Comparison of ENCODE assay signal across 29 mouse cellular contexts in the genomic region with DNA sequence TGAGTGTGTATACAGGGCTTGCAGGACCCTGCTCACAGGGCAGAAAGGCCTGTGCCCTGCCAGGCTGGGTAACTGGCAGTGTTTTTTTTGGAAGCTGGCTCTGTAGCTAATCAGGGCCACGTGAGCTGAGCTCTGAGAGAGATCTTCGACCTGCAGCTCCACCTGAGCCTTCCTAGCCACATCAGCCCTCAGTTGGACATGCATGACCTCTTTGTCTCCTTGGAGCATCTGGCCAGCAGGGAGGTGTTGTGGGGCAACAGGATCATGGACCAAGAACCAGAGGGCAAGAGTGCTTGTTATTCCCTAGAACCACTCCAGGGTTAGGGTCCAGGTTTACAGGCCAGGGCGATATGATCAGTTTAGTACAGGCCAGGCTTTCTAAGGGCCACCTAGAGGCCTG. TPM values are rescaled to one million over a fixed set of nuclear protein-coding genes. Genes with fewer than 3 reads are reported as not detected.
DNase-seq lines count a peak whose midpoint lies in the region; ATAC-seq and TF ChIP-seq lines count a peak whose summit lies in the region.
"Had no signal": no experiment of that assay in that cellular context is flagged by ENCODE, and none has a peak within 500 bp of the region (broad histone marks: within the 10 kb centered on the region; RNA-seq: fewer than 3 reads in every experiment).

No protein-coding gene starts in this region.

- DNase-seq in kidney, adult 18-20 months: peak; percentile 28
- DNase-seq in kidney, postnatal 25 days: peak; percentile 48 to 81
- no peak for DNase-seq in kidney, postnatal 14 days
- DNase-seq in liver, adult 2 months (ENCODE audit: extremely low read depth, low read depth, low spot score): peak; percentile 71
- no peak for DNase-seq in liver, embryonic 11.5 days (ENCODE audit: low spot score)
- DNase-seq: adrenal gland, postnatal 10 days; adrenal gland, postnatal 36 days; B cell, adult 2 months; cerebellum, adult 18-20 months; cerebellum, adult 9-10 months; cerebellum, postnatal 14 days; forebrain, postnatal 0 days; gastrocnemius, adult 2 months; gastrocnemius, postnatal 14 days; heart, adult 11 months; heart, postnatal 10 days; heart, postnatal 36 days had no signal

- WGBS in kidney, embryonic 15.5 days: 78% methylated on average over 3 of the region's 3 CpGs
- 64% methylated on average over 3 of the region's 3 CpGs for WGBS in liver, adult 2 months
- WGBS in liver, embryonic 11.5 days: 94% methylated on average over 3 of the region's 3 CpGs

- H3K4me2 ChIP-seq in kidney, embryonic 15.5 days: no peak overlapping the region
- H3K4me2 ChIP-seq in liver, embryonic 11.5 days: no peak overlapping the region
- H3K4me2 ChIP-seq: embryonic facial prominence, embryonic 12.5 days; embryonic facial prominence, embryonic 15.5 days; heart, embryonic 12.5 days; heart, embryonic 15.5 days; hindbrain, embryonic 13.5 days had no signal

- ATAC-seq in kidney, embryonic 15.5 days (replicated peaks; ENCODE audit: low FRiP score): no peak
- no peak for ATAC-seq in liver, embryonic 11.5 days (replicated peaks; ENCODE audit: low FRiP score)
- ATAC-seq: forebrain, embryonic 14.5 days; forebrain, postnatal 0 days; hindbrain, embryonic 16.5 days; Patski had no signal

- no peak overlapping the region for H3K27ac ChIP-seq in kidney, embryonic 15.5 days
- H3K27ac ChIP-seq in liver, adult 2 months (replicated peaks; ENCODE audit: insufficient read depth, low read depth, low read length): no peak overlapping the region
- no peak overlapping the region for H3K27ac ChIP-seq in liver, embryonic 11.5 days (ENCODE audit: low read depth, low read length)
- H3K27ac ChIP-seq: embryonic facial prominence, embryonic 12.5 days; embryonic facial prominence, embryonic 15.5 days; gastrocnemius, adult 2 months; heart, embryonic 15.5 days; hindbrain, embryonic 10.5 days; hindbrain, embryonic 13.5 days had no signal

- H3K27me3 ChIP-seq in kidney, embryonic 15.5 days: no peaks in the 10 kb centered on the region
- H3K27me3 ChIP-seq in liver, adult 2 months (ENCODE audit: control insufficient read depth, insufficient read depth, low read length): no peaks in the 10 kb centered on the region
- no peaks in the 10 kb centered on the region for H3K27me3 ChIP-seq in liver, embryonic 11.5 days (replicated peaks; ENCODE audit: control insufficient read depth, insufficient read depth, low read length)
- H3K27me3 ChIP-seq: CH12.LX; embryonic facial prominence, embryonic 12.5 days; embryonic facial prominence, embryonic 15.5 days; heart, embryonic 12.5 days; heart, embryonic 15.5 days; hindbrain, embryonic 13.5 days; Patski had no signal

- peaks cover 70% of the 10 kb centered on the region for H3K36me3 ChIP-seq in kidney, embryonic 15.5 days
- peaks cover 26% of the 10 kb centered on the region; the same call in 1 of the 2 replicates for H3K36me3 ChIP-seq in liver, adult 2 months (ENCODE audit: control insufficient read depth, insufficient read depth, low read length)
- H3K36me3 ChIP-seq in liver, embryonic 11.5 days (ENCODE audit: control insufficient read depth, insufficient read depth, low read length): peaks cover 9% of the 10 kb centered on the region; the same call in 1 of the 2 replicates

- H3K4me3 ChIP-seq in kidney, embryonic 15.5 days (replicated peaks): no peak overlapping the region
- H3K4me3 ChIP-seq in liver, adult 2 months (ENCODE audit: insufficient read depth, low read depth, low read length): no peak overlapping the region
- no peak overlapping the region for H3K4me3 ChIP-seq in liver, embryonic 11.5 days (ENCODE audit: low read depth, low read length)
- H3K4me3 ChIP-seq: embryonic facial prominence, embryonic 12.5 days; embryonic facial prominence, embryonic 15.5 days; gastrocnemius, adult 2 months; heart, embryonic 12.5 days; heart, embryonic 15.5 days; hindbrain, embryonic 10.5 days; hindbrain, embryonic 13.5 days had no signal

- H3K9ac ChIP-seq in kidney, embryonic 15.5 days: no peak overlapping the region
- H3K9ac ChIP-seq in liver, adult 2 months (ENCODE audit: low read depth, low read length): no peak overlapping the region
- H3K9ac ChIP-seq in liver, embryonic 11.5 days (ENCODE audit: low read depth, low read length): no peak overlapping the region
- H3K9ac ChIP-seq: embryonic facial prominence, embryonic 12.5 days; embryonic facial prominence, embryonic 15.5 days; forebrain, postnatal 0 days; heart, embryonic 12.5 days; heart, embryonic 15.5 days; hindbrain, embryonic 13.5 days had no signal

- no peak for TF ChIP-seq CTCF in liver, adult 2 months (IDR thresholded peaks at IDR 0.05; ENCODE audit: low read depth, low read length)

- no peaks in the 10 kb centered on the region for H3K9me3 ChIP-seq in kidney, embryonic 15.5 days (replicated peaks)
- no peaks in the 10 kb centered on the region for H3K9me3 ChIP-seq in liver, embryonic 11.5 days (ENCODE audit: control insufficient read depth, low read length)
- H3K9me3 ChIP-seq: embryonic facial prominence, embryonic 12.5 days; embryonic facial prominence, embryonic 15.5 days; G1E; heart, embryonic 12.5 days; heart, embryonic 15.5 days; hindbrain, embryonic 10.5 days; hindbrain, embryonic 13.5 days had no signal

- no peaks in the 10 kb centered on the region for H3K79me2 ChIP-seq in liver, adult 2 months (ENCODE audit: control insufficient read depth, insufficient read depth, low read length)

- no peaks in the 10 kb centered on the region for H3K4me1 ChIP-seq in kidney, embryonic 15.5 days
- no peaks in the 10 kb centered on the region for H3K4me1 ChIP-seq in liver, adult 2 months (ENCODE audit: control insufficient read depth, insufficient read depth, low read length)
- H3K4me1 ChIP-seq in liver, embryonic 11.5 days (replicated peaks; ENCODE audit: control insufficient read depth, insufficient read depth, low read length): no peaks in the 10 kb centered on the region
- H3K4me1 ChIP-seq: embryonic facial prominence, embryonic 12.5 days; embryonic facial prominence, embryonic 15.5 days had no signal

- TF ChIP-seq POLR2A in liver, adult 2 months (IDR thresholded peaks at IDR 0.05; ENCODE audit: extremely low read depth, insufficient read depth, low read length): no peak

RNA-seq across cellular contexts. Expression of a gene that starts 17.4 kb away (rescaled TPM):
- polyA plus RNA-seq in kidney, embryonic 15.5 days (2015; fragmentation: Nextera tagmentation; extraction: Ambion mirVana): 17.2 and 20.4 TPM in 2 replicates
- total RNA-seq in liver, adult 2 months (2014; rRNA removed): 19.9 TPM in 2 replicates
- polyA plus RNA-seq in liver, adult 2 months (2012; rRNA removed): 29.2 and 29.5 TPM in 2 replicates
- polyA plus RNA-seq in liver, embryonic 11.5 days (2014; fragmentation: Nextera tagmentation; extraction: Ambion mirVana): 10.6 and 11.3 TPM in 2 replicates

RNA-seq across cellular contexts. Expression of a gene that starts 21.9 kb away (rescaled TPM):
- 182 and 209 TPM in 2 replicates for polyA plus RNA-seq in kidney, embryonic 15.5 days (2015; fragmentation: Nextera tagmentation; extraction: Ambion mirVana)
- 52.0 and 60.8 TPM in 2 replicates for total RNA-seq in liver, adult 2 months (2014; rRNA removed)
- 41.4 and 47.5 TPM in 2 replicates for polyA plus RNA-seq in liver, adult 2 months (2012; rRNA removed)
- 134 and 148 TPM in 2 replicates for polyA plus RNA-seq in liver, embryonic 11.5 days (2014; fragmentation: Nextera tagmentation; extraction: Ambion mirVana)

RNA-seq across cellular contexts. Expression of a gene that starts 34.6 kb away (rescaled TPM):
- 287 and 316 TPM in 2 replicates for polyA plus RNA-seq in kidney, embryonic 15.5 days (2015; fragmentation: Nextera tagmentation; extraction: Ambion mirVana)
- 39.8 and 41.9 TPM in 2 replicates for total RNA-seq in liver, adult 2 months (2014; rRNA removed)
- 30.7 and 37.6 TPM in 2 replicates for polyA plus RNA-seq in liver, adult 2 months (2012; rRNA removed)
- 277 and 293 TPM in 2 replicates for polyA plus RNA-seq in liver, embryonic 11.5 days (2014; fragmentation: Nextera tagmentation; extraction: Ambion mirVana)

Comparison
In these comparisons a context has a peak if more than half of its experiments do, and no peak if none do; other contexts are left out.
1. DNase-seq: peak in kidney, adult 18-20 months (single experiment), kidney, postnatal 25 days (2 of 2) and liver, adult 2 months (single experiment); none in kidney, postnatal 14 days (single experiment) and liver, embryonic 11.5 days (single experiment).